Mouse (Mus musculus): ENCODE measurements around the gene Srrm3.

- TF ChIP-seq GATA1 (IDR thresholded peaks at IDR 0.05; ENCODE audit: low read length) (no peak), TAL1 (IDR thresholded peaks at IDR 0.05; ENCODE audit: low read length) (no peak)
Observed at GRCm38 (mm10) chr5:135832729-135833128, 26.0 kb downstream of the Srrm3 start.
